Mouse (Mus musculus) liver, embryonic 14.5 days (tissue): Measurements from ENCODE around the gene Fgfr2. TPM values are rescaled to one million over a fixed set of nuclear protein-coding genes. Genes with fewer than 3 reads are reported as not detected.

Experiments
- ATAC-seq: fragments of 200-750 bp; cut with Nextera tagmentation; 2 replicates; pipeline ENCODE4 v1.8.0; 2017; ENCODE audit warnings: moderate number of reproducible peaks, mild to moderate bottlenecking, moderate library complexity; ENCODE audit not compliant: insufficient read depth
- DNase-seq, 3 experiments: peaks; one replicate each; pipeline ENCODE4 v3.0.0-alpha.2; 2012 to 2013; ENCODE audit warnings: low read depth in 3 of 3, low spot score in 3 of 3
- H3K27ac ChIP-seq: fragments of 300-500 bp; sonication (generic); 2 replicates; pipeline ENCODE4 v1.5.1; 2014; ENCODE audit warnings: moderate library complexity, mild to moderate bottlenecking, control low read depth, inconsistent platforms
- H3K27me3 ChIP-seq: fragments of 300-500 bp; sonication (generic); 2 replicates; pipeline ENCODE4 v1.6.1; 2014; ENCODE audit warnings: mild to moderate bottlenecking, low read length, moderate library complexity; ENCODE audit not compliant: control insufficient read depth, insufficient read depth
- H3K36me3 ChIP-seq: fragments of 300-500 bp; sonication (generic); replicated peaks from 2 replicates; pipeline ENCODE4 v1.6.1; 2014; ENCODE audit warnings: low read depth; ENCODE audit not compliant: control insufficient read depth, insufficient read depth
- H3K4me1 ChIP-seq, 2 experiments: fragments of 200-500 bp in 1 of 2; fragments of 300-500 bp in 1 of 2; sonication (generic) in 1 of 2; replicated peaks; 2 replicates each; pipeline ENCODE4 v1.6.1; 2012 to 2014; ENCODE audit warnings: antibody characterized with exemption in 1 of 2, inconsistent platforms in 1 of 2, low read length in 1 of 2; ENCODE audit not compliant: control insufficient read depth in 2 of 2, insufficient read depth in 2 of 2
- H3K4me2 ChIP-seq: fragments of 300-500 bp; sonication (generic); 2 replicates; pipeline ENCODE4 v1.6.1; 2014; ENCODE audit warnings: low read depth, mild to moderate bottlenecking, control low read depth, moderate library complexity
- H3K4me3 ChIP-seq, 2 experiments: fragments of 200-500 bp in 1 of 2; fragments of 300-500 bp in 1 of 2; sonication (generic) in 1 of 2; 2 replicates each; pipeline ENCODE4 v1.5.1; 2012 to 2014; ENCODE audit warnings: low read depth in 2 of 2, low read length in 2 of 2, mild to moderate bottlenecking in 2 of 2, control low read depth in 1 of 2, inconsistent platforms in 1 of 2, moderate library complexity in 1 of 2; ENCODE audit not compliant: insufficient read depth in 1 of 2
- H3K9ac ChIP-seq: fragments of 300-500 bp; sonication (generic); replicated peaks from 2 replicates; pipeline ENCODE4 v1.6.1; 2014; ENCODE audit warnings: mild to moderate bottlenecking, control low read depth, moderate library complexity
- H3K9me3 ChIP-seq: fragments of 300-500 bp; sonication (generic); 2 replicates; pipeline ENCODE4 v1.6.1; 2016; ENCODE audit warnings: low read length, mixed read lengths; ENCODE audit not compliant: control insufficient read depth
- CTCF ChIP-seq: IDR thresholded peaks from 2 replicates; pipeline ENCODE4 v1.5.1; 2016; ENCODE audit warnings: antibody characterized with exemption, low read depth, control low read depth
- EP300 ChIP-seq: IDR thresholded peaks from 2 replicates; pipeline ENCODE4 v1.6.1; 2016; ENCODE audit warnings: antibody characterized with exemption, low read depth
- WGBS: fragments of 180-500 bp; shearing (Covaris S2); extraction: QIAGEN DNeasy Blood & Tissue Kit; methylation state at CpG from one replicate; pipeline ENCODE4 v1.1.7; 2014; ENCODE audit not compliant: insufficient replicate concordance; 5-methylcytosine and 5-hydroxymethylcytosine counted together
- polyA plus RNA-seq, 2 experiments: library from polyadenylated mRNA; depleted of rRNA in 1 of 2; stranded (reverse) in 1 of 2; unstranded in 1 of 2; fragments of >200 nt; fragmentation: Nextera tagmentation in 1 of 2; extraction: Ambion mirVana in 1 of 2; gene quantifications; 2 replicates each; pipeline versions ENCODE4 v1.2.1 to v1.2.3; 2012 to 2014

Fgfr2 gene
- polyA plus RNA-seq, 2 experiments, result 7.9 to 8.8 TPM

DNA sequence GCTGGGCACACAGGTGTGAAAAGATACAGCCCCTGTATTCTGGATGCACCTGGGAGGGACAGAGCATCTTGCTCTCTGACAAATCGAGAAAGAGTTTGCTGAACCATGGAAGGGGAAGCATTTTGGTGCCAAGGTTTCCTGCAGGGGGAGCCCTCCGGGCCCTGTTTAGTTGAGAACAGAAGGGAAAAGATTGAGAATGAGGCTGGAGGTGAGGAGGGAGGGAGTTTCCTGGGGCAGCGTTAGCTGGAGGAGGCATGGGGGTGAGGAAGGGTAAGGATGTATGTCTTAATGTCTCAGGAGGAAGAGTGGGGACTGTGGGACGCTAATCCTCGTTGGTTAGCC, 1524.7 kb downstream of the Fgfr2 start:
- H3K4me2 ChIP-seq, result no peak overlapping the region

GRCm38 (mm10) chr7:131597779-131598482, 1525.2 kb downstream of the Fgfr2 start:
- Histone ChIP-seq H3K27me3 (no peaks in the 10 kb centered on the region), H3K27ac (no peak overlapping the region), H3K9me3 (no peaks in the 10 kb centered on the region), H3K36me3 (no peaks in the 10 kb centered on the region), H3K4me1 (no peaks in the 10 kb centered on the region), H3K4me3 (no peak overlapping the region), H3K9ac (no peak overlapping the region), H3K4me2 (no peak overlapping the region)
- TF ChIP-seq CTCF (no peak), EP300 (no peak)
- DNase-seq (no peak), ATAC-seq (no peak)
- 23% methylated on average over 12 of the region's 12 CpGs for WGBS

More for the DNA sequence above, 1524.7 kb downstream of the Fgfr2 start:
- ATAC-seq (no peak), DNase-seq (no peak)
- Histone ChIP-seq H3K9me3 (no peaks in the 10 kb centered on the region), H3K27me3 (no peaks in the 10 kb centered on the region), H3K27ac (no peak overlapping the region), H3K4me3 (no peak overlapping the region), H3K36me3 (no peaks in the 10 kb centered on the region), H3K9ac (no peak overlapping the region), H3K4me1 (no peaks in the 10 kb centered on the region)
- 2% methylated on average over 5 of the region's 5 CpGs for WGBS
- no peak for TF ChIP-seq EP300
- peak; percentile 19; the same call in 1 of the 2 replicates for TF ChIP-seq CTCF

GRCm38 (mm10) chr7:131585551-131585950, 1537.6 kb downstream of the Fgfr2 start:
- no peaks in the 10 kb centered on the region for H3K27me3 ChIP-seq
- 73% methylated on average over 5 of the region's 5 CpGs for WGBS

GRCm38 (mm10) chr7:131582178-131582577, 1541.0 kb downstream of the Fgfr2 start:
- ATAC-seq, result no peak
- Histone ChIP-seq H3K36me3 (no peaks in the 10 kb centered on the region), H3K27me3 (no peaks in the 10 kb centered on the region), H3K9ac (no peak overlapping the region), H3K9me3 (no peaks in the 10 kb centered on the region), H3K4me2 (no peak overlapping the region), H3K4me3 (no peak overlapping the region), H3K27ac (no peak overlapping the region), H3K4me1 (0 out of 4 replicates have a peak, but pooled peaks cover 0 to 1% of the 10 kb centered on the region in 2 experiments)
- no peak for TF ChIP-seq CTCF
- no peak for TF ChIP-seq EP300
- no peak for DNase-seq
- WGBS, result 67% methylated on average over 9 of the region's 9 CpGs

More at GRCm38 (mm10) chr7:131585551-131585950, 1537.6 kb downstream of the Fgfr2 start:
- Histone ChIP-seq H3K4me3 (no peak overlapping the region), H3K4me1 (no peaks in the 10 kb centered on the region), H3K4me2 (no peak overlapping the region), H3K36me3 (no peaks in the 10 kb centered on the region), H3K9me3 (no peaks in the 10 kb centered on the region), H3K9ac (no peak overlapping the region), H3K27ac (no peak overlapping the region)
- DNase-seq, result no peak
- TF ChIP-seq CTCF (no peak), EP300 (no peak)
- ATAC-seq, result no peak

GRCm38 (mm10) chr7:131575246-131575645, 1547.9 kb downstream of the Fgfr2 start:
- no peaks in the 10 kb centered on the region for H3K27me3 ChIP-seq
- H3K27ac ChIP-seq, result no peak overlapping the region
- no peak overlapping the region for H3K4me3 ChIP-seq
- ATAC-seq (no peak), DNase-seq (no peak)
- TF ChIP-seq CTCF (no peak), EP300 (no peak)
- no peak overlapping the region for H3K9ac ChIP-seq
- H3K4me1 ChIP-seq, result 0 out of 4 replicates have a peak, but pooled peaks cover 0 to 1% of the 10 kb centered on the region in 2 experiments
- H3K36me3 ChIP-seq, result peaks cover 30% of the 10 kb centered on the region
- H3K4me2 ChIP-seq, result no peak overlapping the region
- H3K9me3 ChIP-seq, result no peaks in the 10 kb centered on the region
- whole genome bisulfite sequencing, result 73% methylated on average over 6 of the region's 6 CpGs
